Mouse (Mus musculus) stomach, postnatal 0 days (tissue): ENCODE results near the gene Nudcd3. TPM values are rescaled to one million over a fixed set of nuclear protein-coding genes. Genes with fewer than 3 reads are reported as not detected.

Source experiments
- ATAC-seq: fragments of 200-750 bp; cut with Nextera tagmentation; 2 replicates; pipeline ENCODE4 v1.8.0; 2017; ENCODE audit not compliant: low FRiP score, low TSS enrichment
- DNase-seq: peaks from one replicate; pipeline ENCODE4 v3.0.0-alpha.2; 2016; ENCODE audit warnings: low spot score
- H3K27ac ChIP-seq: fragments of 300-500 bp; sonication (generic); replicated peaks from 2 replicates; pipeline ENCODE4 v1.5.1; 2014; ENCODE audit warnings: mild to moderate bottlenecking, control low read depth
- H3K27me3 ChIP-seq: fragments of 300-500 bp; sonication (generic); 2 replicates; pipeline ENCODE4 v1.6.1; 2014; ENCODE audit warnings: low read length; ENCODE audit not compliant: control insufficient read depth, insufficient read depth
- H3K36me3 ChIP-seq: fragments of 300-500 bp; sonication (generic); 2 replicates; pipeline ENCODE4 v1.6.1; 2014; ENCODE audit warnings: low read length, mixed read lengths; ENCODE audit not compliant: control insufficient read depth, insufficient read depth
- H3K4me1 ChIP-seq: fragments of 300-500 bp; sonication (generic); replicated peaks from 2 replicates; pipeline ENCODE4 v1.6.1; 2014; ENCODE audit warnings: antibody characterized with exemption; ENCODE audit not compliant: control insufficient read depth, insufficient read depth
- H3K4me2 ChIP-seq: fragments of 300-500 bp; sonication (generic); replicated peaks from 2 replicates; pipeline ENCODE4 v1.6.1; 2014; ENCODE audit warnings: low read depth, mild to moderate bottlenecking, control low read depth, moderate library complexity
- H3K4me3 ChIP-seq: fragments of 300-500 bp; sonication (generic); 2 replicates; pipeline ENCODE4 v1.5.1; 2014; ENCODE audit warnings: low read depth, low read length, control low read depth
- H3K9ac ChIP-seq: fragments of 300-500 bp; sonication (generic); 2 replicates; pipeline ENCODE4 v1.6.1; 2014; ENCODE audit warnings: mild to moderate bottlenecking, low read length, control low read depth, mixed read lengths
- H3K9me3 ChIP-seq: fragments of 300-500 bp; sonication (generic); 2 replicates; pipeline ENCODE4 v1.6.1; 2016; ENCODE audit warnings: low read length; ENCODE audit not compliant: control insufficient read depth
- CTCF ChIP-seq: IDR thresholded peaks from 2 replicates; pipeline ENCODE4 v1.5.1; 2016; ENCODE audit warnings: antibody characterized with exemption, low read depth, mild to moderate bottlenecking, moderate library complexity
- EP300 ChIP-seq: optimal IDR thresholded peaks from 2 replicates; pipeline ENCODE3; 2016; ENCODE audit warnings: antibody characterized with exemption
- WGBS: fragments of 180-500 bp; shearing (Covaris S2); extraction: QIAGEN DNeasy Blood & Tissue Kit; methylation state at CpG from one replicate; pipeline ENCODE4 v1.1.7; 2014; 5-methylcytosine and 5-hydroxymethylcytosine counted together
- polyA plus RNA-seq: library from polyadenylated mRNA; unstranded; fragments of >200 nt; fragmentation: Nextera tagmentation; extraction: Ambion mirVana; gene quantifications from 2 replicates; pipeline ENCODE4 v1.2.1, GENCODE M21; 2015

Nudcd3 gene
- polyA plus RNA-seq, 1 experiment from 2014 or later = 22.1 TPM

DNA sequence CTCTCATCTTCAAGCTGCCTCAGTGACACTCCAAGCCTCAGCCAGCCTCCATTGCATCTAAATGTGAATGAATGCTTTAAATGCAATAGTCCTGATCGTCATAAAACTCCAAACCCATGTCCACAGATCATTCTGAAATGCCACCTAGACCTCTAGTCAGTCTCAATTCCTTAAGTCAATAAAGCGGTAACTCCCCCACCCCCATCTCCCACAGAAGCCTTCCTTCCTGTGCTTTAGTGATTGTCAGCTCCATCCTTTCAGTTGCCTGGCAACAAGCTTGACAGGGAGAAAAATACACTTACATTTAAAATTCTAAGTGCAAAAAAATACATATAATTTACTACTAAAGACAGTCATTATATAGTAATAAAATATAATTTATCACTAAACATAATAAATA is 17.0 kb downstream of the Nudcd3 start:
- no peak for DNase-seq
- no peak overlapping the region for H3K9ac ChIP-seq
- H3K9me3 ChIP-seq = no peaks in the 10 kb centered on the region
- TF ChIP-seq CTCF (no peak), EP300 (no peak)
- no peaks in the 10 kb centered on the region for H3K36me3 ChIP-seq
- 78% methylated on average over 2 of the region's 2 CpGs for WGBS
- no peak overlapping the region for H3K4me2 ChIP-seq
- no peak overlapping the region for H3K27ac ChIP-seq
- ATAC-seq = no peak
- peaks cover 6% of the 10 kb centered on the region for H3K4me1 ChIP-seq
- no peak overlapping the region for H3K4me3 ChIP-seq
- no peaks in the 10 kb centered on the region for H3K27me3 ChIP-seq

DNA sequence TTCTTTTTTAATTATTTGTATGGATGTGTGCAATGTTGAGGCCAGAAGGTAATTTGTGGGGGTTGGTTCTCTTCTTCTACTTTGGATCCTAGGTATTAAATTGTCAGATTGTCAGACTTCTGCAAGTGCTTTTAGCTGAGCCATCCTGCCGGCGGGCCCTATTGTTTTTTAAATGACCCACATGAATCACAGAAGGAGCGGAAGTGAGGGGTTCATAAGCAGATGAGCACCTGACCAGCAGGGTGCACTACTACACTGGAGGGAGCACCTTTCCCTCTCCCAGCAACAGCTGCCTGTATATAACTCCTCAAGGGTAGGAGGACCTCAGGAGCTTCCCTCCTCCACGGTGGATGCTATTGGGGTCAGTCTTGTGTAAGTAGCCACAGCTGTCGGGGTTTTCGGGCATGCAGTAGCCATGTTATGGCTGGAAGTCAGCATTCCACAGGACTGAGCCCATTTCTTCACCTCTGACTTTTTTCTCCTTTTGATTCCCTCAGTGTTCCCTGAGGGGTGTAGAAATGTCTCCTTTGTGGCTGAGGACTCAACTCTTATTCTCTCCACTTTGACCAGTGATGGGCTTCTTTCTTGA is 19.3 kb downstream of the Nudcd3 start:
- 69% methylated on average over 6 of the region's 6 CpGs for WGBS
- Histone ChIP-seq H3K4me3 (no peak overlapping the region), H3K4me1 (peaks cover 6% of the 10 kb centered on the region), H3K9ac (no peak overlapping the region), H3K9me3 (no peaks in the 10 kb centered on the region), H3K27ac (no peak overlapping the region), H3K4me2 (no peak overlapping the region), H3K27me3 (no peaks in the 10 kb centered on the region), H3K36me3 (no peaks in the 10 kb centered on the region)
- TF ChIP-seq CTCF (peak; percentile 37; the same call in 1 of the 2 replicates), EP300 (no peak)
- DNase-seq (no peak), ATAC-seq (no peak)

DNA sequence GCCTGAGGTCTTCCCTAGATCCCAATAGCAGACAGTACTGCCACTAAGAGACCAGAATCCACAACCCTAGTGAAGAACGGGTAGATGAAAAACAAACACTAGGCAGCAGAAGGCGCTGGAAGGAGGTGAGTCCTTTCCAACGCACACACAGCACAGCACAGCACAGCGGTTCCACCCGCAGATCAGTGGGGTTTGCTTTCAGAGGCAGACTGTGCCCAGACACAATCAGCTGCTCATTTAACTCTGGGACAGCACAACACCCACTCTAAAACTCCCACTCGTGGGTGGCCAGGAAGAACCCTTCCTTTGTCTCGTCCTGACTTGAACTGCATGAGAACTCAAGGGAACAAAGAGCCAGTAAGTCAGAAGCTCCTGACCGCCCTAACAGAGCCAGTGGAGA is 21.0 kb downstream of the Nudcd3 start:
- Histone ChIP-seq H3K9me3 (no peaks in the 10 kb centered on the region), H3K4me1 (peaks cover 10% of the 10 kb centered on the region), H3K27ac (peak overlapping the region; percentile 40; the same call in 1 of the 2 replicates), H3K27me3 (no peaks in the 10 kb centered on the region), H3K36me3 (no peaks in the 10 kb centered on the region), H3K9ac (no peak overlapping the region; the same call in 1 of the 2 replicates), H3K4me2 (0 out of 2 replicates have a peak overlapping the region, but pooled peaks have one; percentile 3), H3K4me3 (no peak overlapping the region)
- no peak for TF ChIP-seq CTCF
- no peak for TF ChIP-seq EP300
- ATAC-seq (0 out of 2 replicates have a peak, but pooled peaks have one; percentile 8), DNase-seq (no peak)
- 24% methylated on average over 8 of the region's 8 CpGs for WGBS

DNA sequence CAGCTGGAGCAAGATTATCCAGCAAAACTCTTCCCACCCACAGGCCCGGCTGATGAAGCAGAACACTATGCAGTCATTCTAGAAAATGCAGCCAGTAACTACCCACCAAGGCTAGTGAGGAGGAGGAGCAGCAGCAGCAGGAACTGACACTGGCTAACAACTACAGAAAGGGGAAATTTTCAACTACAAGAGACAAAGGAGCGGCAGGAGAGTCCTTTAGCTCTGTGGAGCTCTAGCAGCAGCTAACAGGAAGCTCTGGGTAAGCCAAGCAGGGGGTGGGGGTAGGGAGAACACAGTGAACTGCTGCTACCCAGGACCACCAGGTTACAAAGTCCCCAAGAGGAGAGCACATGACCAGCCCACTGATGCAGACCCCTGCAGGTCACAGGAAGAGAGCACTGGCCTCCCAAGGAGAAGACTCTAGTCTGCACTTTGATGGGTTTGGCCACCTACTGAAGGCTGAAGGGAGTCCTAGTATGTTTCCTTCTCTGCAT is 21.5 kb downstream of the Nudcd3 start:
- TF ChIP-seq EP300 (no peak), CTCF (no peak)
- WGBS = 23% methylated on average over 2 of the region's 2 CpGs
- no peak for DNase-seq

DNA sequence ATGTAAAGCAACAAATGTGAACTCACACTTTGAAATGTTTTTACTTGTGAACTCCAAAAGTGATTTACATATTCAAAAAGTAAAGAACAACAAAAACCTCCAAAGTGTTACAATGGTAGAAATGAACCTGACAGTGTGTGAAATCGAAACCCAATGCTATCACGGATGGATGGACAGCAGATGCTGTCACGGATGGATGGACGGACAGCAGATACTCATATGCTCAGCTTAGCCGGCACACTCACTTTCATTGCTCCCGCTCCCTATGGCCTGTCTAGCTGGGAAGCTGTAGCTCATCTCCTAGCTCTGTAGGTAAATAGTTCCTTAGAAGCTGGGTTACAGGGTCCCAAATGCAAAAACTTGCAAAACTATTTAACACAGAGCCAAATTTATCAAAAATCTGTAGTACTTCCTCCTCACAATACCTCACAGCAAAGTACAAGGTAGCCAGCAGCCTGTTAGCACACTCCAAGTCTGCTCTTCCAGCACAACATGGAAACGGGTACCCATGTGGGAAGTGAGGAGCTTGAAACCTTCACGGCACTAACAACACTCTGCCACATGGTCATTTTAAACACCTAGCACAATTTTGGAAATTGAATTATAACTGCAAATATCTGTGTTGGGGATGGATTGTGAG is 22.3 kb downstream of the Nudcd3 start:
- Histone ChIP-seq H3K4me1 (peaks cover 10% of the 10 kb centered on the region), H3K4me3 (no peak overlapping the region), H3K9ac (no peak overlapping the region), H3K36me3 (no peaks in the 10 kb centered on the region), H3K9me3 (no peaks in the 10 kb centered on the region), H3K4me2 (no peak overlapping the region), H3K27me3 (no peaks in the 10 kb centered on the region), H3K27ac (no peak overlapping the region)
- WGBS = 83% methylated on average over 8 of the region's 8 CpGs
- ATAC-seq = no peak
- TF ChIP-seq CTCF (no peak), EP300 (no peak)
- DNase-seq = no peak

More for the DNA sequence above, 21.5 kb downstream of the Nudcd3 start:
- H3K36me3 ChIP-seq = no peaks in the 10 kb centered on the region
- H3K27ac ChIP-seq = peak overlapping the region; percentile 40
- H3K4me1 ChIP-seq = peaks cover 10% of the 10 kb centered on the region
- H3K4me2 ChIP-seq = no peak overlapping the region
- H3K27me3 ChIP-seq = no peaks in the 10 kb centered on the region
- peak overlapping the region; percentile 23; the same call in 1 of the 2 replicates for H3K9ac ChIP-seq
- H3K9me3 ChIP-seq = no peaks in the 10 kb centered on the region
- H3K4me3 ChIP-seq = no peak overlapping the region
- ATAC-seq = 0 out of 2 replicates have a peak, but pooled peaks have one; percentile 15

DNA sequence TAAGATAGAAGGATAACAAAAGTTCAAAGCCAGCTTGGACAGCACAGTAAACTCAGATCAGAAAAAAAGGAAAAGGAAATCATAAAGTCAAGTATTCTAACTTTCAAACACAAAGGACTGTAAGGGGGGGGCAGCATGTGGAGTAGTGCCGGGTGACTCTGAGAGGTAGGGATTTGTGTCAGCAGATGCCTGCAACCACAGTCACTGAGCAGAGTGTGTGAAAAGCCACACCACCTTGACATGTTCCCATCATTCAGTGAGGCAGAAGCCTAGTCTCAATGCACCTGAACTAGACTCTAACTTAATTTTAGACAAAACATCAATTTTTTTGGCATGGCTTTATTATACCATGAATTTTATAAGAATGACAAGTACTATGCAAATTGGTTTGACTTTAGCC is 24.7 kb downstream of the Nudcd3 start:
- H3K27me3 ChIP-seq = no peaks in the 10 kb centered on the region
- no peak overlapping the region for H3K4me2 ChIP-seq
- no peak overlapping the region for H3K9ac ChIP-seq
- H3K27ac ChIP-seq = no peak overlapping the region
- no peaks in the 10 kb centered on the region for H3K9me3 ChIP-seq
- H3K4me3 ChIP-seq = no peak overlapping the region
- no peaks in the 10 kb centered on the region for H3K36me3 ChIP-seq
- H3K4me1 ChIP-seq = peaks cover 10% of the 10 kb centered on the region
- DNase-seq (no peak), ATAC-seq (no peak)
- 46% methylated on average over 1 of the region's 1 CpGs for WGBS
- no peak for TF ChIP-seq EP300
- TF ChIP-seq CTCF = no peak
